Mouse (Mus musculus): ENCODE results near the gene D930007J09Rik. TPM values are rescaled to one million over a fixed set of nuclear protein-coding genes. Genes with fewer than 3 reads are reported as not detected.

D930007J09Rik gene
- polyA plus RNA-seq, 1 experiment from 2014 or later: not detected

Other genes with a start within 250 kb of the D930007J09Rik start
- 0.28 and 0.45 TPM in 2 replicates for gene Mylk4, start 18.9 kb downstream of the D930007J09Rik start, polyA plus RNA-seq (2015; fragmentation: Nextera tagmentation; extraction: Ambion mirVana)
- gene Wrnip1, start 811 bp downstream of the D930007J09Rik start, polyA plus RNA-seq (2015; fragmentation: Nextera tagmentation; extraction: Ambion mirVana): 19.1 and 19.4 TPM in 2 replicates
- gene Serpinb1a, start 48.3 kb upstream of the D930007J09Rik start, polyA plus RNA-seq (2015; fragmentation: Nextera tagmentation; extraction: Ambion mirVana): 4.8 and 6.3 TPM in 2 replicates
- 0.20 and 0.22 TPM in 2 replicates for gene Serpinb1c, start 95.4 kb upstream of the D930007J09Rik start, polyA plus RNA-seq (2015; fragmentation: Nextera tagmentation; extraction: Ambion mirVana)
- 18.0 and 22.7 TPM in 2 replicates for gene Serpinb6b, start 162.4 kb upstream of the D930007J09Rik start, polyA plus RNA-seq (2015; fragmentation: Nextera tagmentation; extraction: Ambion mirVana)
- gene Serpinb9, start 200.4 kb upstream of the D930007J09Rik start, polyA plus RNA-seq (2015; fragmentation: Nextera tagmentation; extraction: Ambion mirVana): 7.8 and 8.2 TPM in 2 replicates
- 0.65 and 0.78 TPM in 2 replicates for gene Serpinb9b, start 224.6 kb upstream of the D930007J09Rik start, polyA plus RNA-seq (2015; fragmentation: Nextera tagmentation; extraction: Ambion mirVana)